Mouse (Mus musculus): ENCODE measurements around the gene Myo1e. TPM values are rescaled to one million over a fixed set of nuclear protein-coding genes. Genes with fewer than 3 reads are reported as not detected.

The Myo1e gene
- total and polyA plus RNA-seq, 3 experiments = 82.3 to 186 (median 98.7) TPM

DNA sequence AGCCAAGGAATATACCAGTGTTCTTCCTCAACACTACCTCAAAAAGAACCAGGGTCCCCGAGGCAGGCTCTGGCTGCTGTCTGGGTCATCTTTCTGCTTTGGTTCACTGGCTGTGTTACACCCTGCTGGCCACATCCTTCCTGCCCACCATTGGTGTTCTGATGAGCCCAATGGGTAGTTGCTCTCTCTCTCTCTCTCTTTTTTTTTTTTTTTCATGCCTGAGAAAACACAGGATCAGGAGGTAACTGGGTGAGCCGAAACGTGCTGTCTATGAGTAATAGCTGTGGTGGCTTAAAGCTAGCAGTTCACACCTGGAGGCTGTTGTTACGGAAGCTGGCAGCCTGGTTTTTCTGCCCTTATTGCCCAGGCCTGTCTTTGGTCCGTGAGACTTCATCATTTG, 164.5 kb downstream of the Myo1e start:
- DNase-seq (ENCODE audit: extremely low read depth) = no peak
- dilution Hi-C loops (cut with MboI; ENCODE audit: extremely low pct_ligation_motif_present, extremely low pct_unique_long_range_greater_than_20kb, low sequenced_read_pairs) = no loop called here
- no peak overlapping the region for H3K27ac ChIP-seq (ENCODE audit: insufficient read depth, low read depth)
- no peak overlapping the region for H3K9ac ChIP-seq (ENCODE audit: insufficient read depth, low read depth)
- H3K4me1 ChIP-seq (ENCODE audit: control insufficient read depth in 1 of 2, insufficient read depth in 2 of 2) = no peaks in the 10 kb centered on the region
- H3K27me3 ChIP-seq (replicated peaks) = no peaks in the 10 kb centered on the region
- no peak overlapping the region for H3K4me2 ChIP-seq (ENCODE audit: insufficient read depth, low read depth, poor library complexity, severe bottlenecking)
- H3K4me3 ChIP-seq (replicated peaks in 1 of 3; ENCODE audit: low read depth in 2 of 3, low read length in 2 of 3, poor library complexity in 1 of 3) = no peak overlapping the region
- TF ChIP-seq BHLHE40 (IDR thresholded peaks at IDR 0.05; ENCODE audit: low read depth, low read length) = peak; percentile 40; the same call in 1 of the 2 replicates
- no peak for TF ChIP-seq ZC3H11A (IDR thresholded peaks at IDR 0.05; ENCODE audit: low read depth, low read length)
- TF ChIP-seq ZNF384 (IDR thresholded peaks at IDR 0.05; ENCODE audit: low read depth, low read length) = peak; percentile 34; the same call in 1 of the 2 replicates
- no peak for TF ChIP-seq POLR2AphosphoS2 (IDR thresholded peaks at IDR 0.05; ENCODE audit: low read depth, low read length)
- no peak for TF ChIP-seq ETS1 (conservative IDR thresholded peaks at IDR 0.05; ENCODE audit: low read depth, low read length)
- in situ Hi-C loops (cut with MboI; ENCODE audit: low pct_ligation_motif_present, low pct_unique_long_range_greater_than_20kb, low sequenced_read_pairs) = no loop called here
- no peaks in the 10 kb centered on the region for H3K79me2 ChIP-seq (replicated peaks; ENCODE audit: control insufficient read depth, extremely low read depth, insufficient read depth, poor library complexity, severe bottlenecking)
- peaks cover 81 to 96% of the 10 kb centered on the region in 2 experiments for H3K36me3 ChIP-seq (replicated peaks in 1 of 2; ENCODE audit: control insufficient read depth in 1 of 2, insufficient read depth in 1 of 2, low read length in 1 of 2)
- H3K9me3 ChIP-seq (replicated peaks; ENCODE audit: low read length) = no peaks in the 10 kb centered on the region

DNA sequence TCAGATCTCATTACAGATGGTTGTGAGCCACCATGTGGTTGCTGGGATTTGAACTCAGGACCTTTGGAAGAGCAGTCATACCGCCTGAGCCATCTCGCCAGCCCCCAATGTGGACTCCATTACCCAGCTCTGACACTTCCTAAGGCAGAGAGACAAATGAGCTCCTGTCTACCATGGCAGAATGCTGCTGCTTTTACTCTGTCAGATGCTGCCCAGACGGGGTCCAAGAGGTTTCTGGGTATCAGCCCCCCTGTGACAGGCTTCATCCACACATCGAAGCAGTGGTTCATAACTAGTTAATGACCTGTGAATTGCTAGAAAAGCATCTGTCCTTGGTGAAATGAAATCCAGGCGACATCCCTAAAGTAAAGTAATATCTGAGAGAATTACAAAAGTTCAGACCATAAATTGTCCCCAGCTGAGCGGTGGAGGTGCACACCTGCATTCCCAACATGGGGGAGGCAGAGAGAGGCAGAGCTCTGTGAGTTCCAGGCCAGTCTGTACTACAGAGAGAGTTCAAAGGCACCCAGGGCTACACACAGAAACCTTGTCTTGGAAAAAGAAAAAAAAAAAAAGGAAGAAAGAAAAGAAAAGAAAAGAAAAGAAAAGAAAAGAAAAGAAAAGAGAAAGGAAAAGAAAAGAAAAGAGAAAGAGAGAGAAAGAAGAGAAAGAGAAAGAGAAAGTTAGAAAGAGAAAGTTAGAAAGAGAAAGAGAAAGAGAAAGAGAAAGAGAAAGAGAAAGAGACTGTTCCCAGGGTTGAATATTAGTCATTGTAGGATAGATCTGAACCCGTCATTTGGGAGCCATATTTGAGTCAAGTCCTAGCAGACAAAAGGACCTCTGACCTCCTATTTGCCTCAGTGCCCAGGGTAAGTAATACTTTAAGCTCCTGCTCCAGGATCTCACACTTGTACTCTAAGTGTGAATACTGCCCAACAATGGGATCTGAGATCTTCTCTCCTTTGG, 172.6 kb downstream of the Myo1e start:
- H3K9ac ChIP-seq (ENCODE audit: insufficient read depth, low read depth) = no peak overlapping the region
- no peak overlapping the region for H3K4me3 ChIP-seq (replicated peaks in 1 of 3; ENCODE audit: low read depth in 2 of 3, low read length in 2 of 3, poor library complexity in 1 of 3)
- H3K36me3 ChIP-seq (replicated peaks in 1 of 2; ENCODE audit: control insufficient read depth in 1 of 2, insufficient read depth in 1 of 2, low read length in 1 of 2) = peaks cover 84 to 95% of the 10 kb centered on the region in 2 experiments
- dilution Hi-C loops (cut with MboI; ENCODE audit: extremely low pct_ligation_motif_present, extremely low pct_unique_long_range_greater_than_20kb, low sequenced_read_pairs) = no loop called here
- H3K27me3 ChIP-seq (replicated peaks) = no peaks in the 10 kb centered on the region
- no peak for DNase-seq (ENCODE audit: extremely low read depth)
- no peak for TF ChIP-seq MAFK (IDR thresholded peaks at IDR 0.05; ENCODE audit: insufficient replicate concordance, low read length)
- peak; percentile 58; the same call in 1 of the 2 replicates for TF ChIP-seq IRF4 (IDR thresholded peaks at IDR 0.05; ENCODE audit: low read depth, low read length)
- TF ChIP-seq ETS1 (conservative IDR thresholded peaks at IDR 0.05; ENCODE audit: low read depth, low read length) = peak; percentile 85; the same call in 1 of the 2 replicates
- H3K9me3 ChIP-seq (replicated peaks; ENCODE audit: low read length) = no peaks in the 10 kb centered on the region
- no peak overlapping the region for H3K4me2 ChIP-seq (ENCODE audit: insufficient read depth, low read depth, poor library complexity, severe bottlenecking)
- no peaks in the 10 kb centered on the region for H3K4me1 ChIP-seq (ENCODE audit: control insufficient read depth in 1 of 2, insufficient read depth in 2 of 2)
- H3K79me2 ChIP-seq (replicated peaks; ENCODE audit: control insufficient read depth, extremely low read depth, insufficient read depth, poor library complexity, severe bottlenecking) = no peaks in the 10 kb centered on the region
- H3K27ac ChIP-seq (ENCODE audit: insufficient read depth, low read depth) = no peak overlapping the region
- in situ Hi-C loops (cut with MboI; ENCODE audit: low pct_ligation_motif_present, low pct_unique_long_range_greater_than_20kb, low sequenced_read_pairs) = no loop called here

DNA sequence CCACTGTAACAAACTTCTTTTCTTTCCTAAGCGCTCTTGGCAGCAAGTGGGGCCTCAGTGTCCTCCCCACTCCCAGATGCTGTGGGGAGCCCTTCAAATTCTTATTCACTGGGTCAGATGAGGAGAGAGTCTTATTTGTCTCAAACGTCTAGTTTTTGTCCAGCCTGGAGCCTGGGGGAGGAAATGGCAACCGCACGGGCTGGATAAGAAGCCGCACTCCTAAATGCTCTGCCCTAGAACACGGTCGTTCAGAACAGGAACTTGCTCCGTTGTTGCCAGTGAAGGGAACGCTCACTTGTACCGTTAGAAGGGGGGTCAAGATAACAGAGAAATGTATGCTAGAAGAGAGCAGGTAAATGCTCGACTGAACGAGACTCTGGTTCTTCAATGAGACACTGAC, 174.9 kb downstream of the Myo1e start:
- DNase-seq (ENCODE audit: extremely low read depth) = no peak
- no peak overlapping the region for H3K4me3 ChIP-seq (replicated peaks in 1 of 3; ENCODE audit: low read depth in 2 of 3, low read length in 2 of 3, poor library complexity in 1 of 3)
- dilution Hi-C loops (cut with MboI; ENCODE audit: extremely low pct_ligation_motif_present, extremely low pct_unique_long_range_greater_than_20kb, low sequenced_read_pairs) = no loop called here
- in situ Hi-C loops (cut with MboI; ENCODE audit: low pct_ligation_motif_present, low pct_unique_long_range_greater_than_20kb, low sequenced_read_pairs) = no loop called here
- H3K9ac ChIP-seq (ENCODE audit: insufficient read depth, low read depth) = no peak overlapping the region
- H3K4me2 ChIP-seq (ENCODE audit: insufficient read depth, low read depth, poor library complexity, severe bottlenecking) = no peak overlapping the region
- H3K27ac ChIP-seq (ENCODE audit: insufficient read depth, low read depth) = no peak overlapping the region
- H3K9me3 ChIP-seq (replicated peaks; ENCODE audit: low read length) = no peaks in the 10 kb centered on the region
- H3K27me3 ChIP-seq (replicated peaks) = no peaks in the 10 kb centered on the region
- no peaks in the 10 kb centered on the region for H3K79me2 ChIP-seq (replicated peaks; ENCODE audit: control insufficient read depth, extremely low read depth, insufficient read depth, poor library complexity, severe bottlenecking)
- no peaks in the 10 kb centered on the region for H3K4me1 ChIP-seq (ENCODE audit: control insufficient read depth in 1 of 2, insufficient read depth in 2 of 2)
- TF ChIP-seq JUN (IDR thresholded peaks at IDR 0.05; ENCODE audit: insufficient read depth, low read depth, low read length) (no peak), PAX5 (IDR thresholded peaks at IDR 0.05; ENCODE audit: low read length) (no peak), MYC (IDR thresholded peaks at IDR 0.05; ENCODE audit: low read depth, low read length) (no peak), ZMIZ1 (IDR thresholded peaks at IDR 0.05; ENCODE audit: low read depth, low read length) (no peak), MXI1 (IDR thresholded peaks at IDR 0.05; ENCODE audit: low read depth, low read length) (no peak), SMC3 (IDR thresholded peaks at IDR 0.05; ENCODE audit: low read depth, low read length) (no peak), SIN3A (IDR thresholded peaks at IDR 0.05; ENCODE audit: low read length) (no peak), NELFE (IDR thresholded peaks at IDR 0.05; ENCODE audit: low read depth, low read length) (no peak), NRF1 (IDR thresholded peaks at IDR 0.05; ENCODE audit: low read depth, low read length) (no peak), MEF2A (IDR thresholded peaks at IDR 0.05; ENCODE audit: borderline replicate concordance, low read depth, low read length) (no peak), MAZ (IDR thresholded peaks at IDR 0.05; ENCODE audit: low read depth, low read length) (no peak), CHD1 (IDR thresholded peaks at IDR 0.05; ENCODE audit: low read depth, low read length) (no peak), POLR2A (IDR thresholded peaks at IDR 0.05; ENCODE audit: low read depth, low read length) (no peak), E2F4 (IDR thresholded peaks at IDR 0.05; ENCODE audit: insufficient replicate concordance, low read depth, low read length) (no peak), KAT2A (IDR thresholded peaks at IDR 0.05; ENCODE audit: insufficient replicate concordance, low read length) (no peak), MAFK (IDR thresholded peaks at IDR 0.05; ENCODE audit: insufficient replicate concordance, low read length) (no peak)
- H3K36me3 ChIP-seq (replicated peaks in 1 of 2; ENCODE audit: control insufficient read depth in 1 of 2, insufficient read depth in 1 of 2, low read length in 1 of 2) = peaks cover 90 to 95% of the 10 kb centered on the region in 2 experiments
